Mouse (Mus musculus) ES-Bruce4 (cell line): Measurements from ENCODE around the gene Grin3b. TPM values are rescaled to one million over a fixed set of nuclear protein-coding genes. Genes with fewer than 3 reads are reported as not detected.

Experiments used
- H3K27ac ChIP-seq: 2 replicates; pipeline ENCODE4 v1.5.1; 2012; ENCODE audit warnings: low read length, inconsistent platforms; ENCODE audit not compliant: insufficient read depth
- H3K27me3 ChIP-seq: 2 replicates; pipeline ENCODE4 v1.6.1; 2012; ENCODE audit warnings: mild to moderate bottlenecking, low read length, inconsistent platforms; ENCODE audit not compliant: control insufficient read depth, poor library complexity, insufficient read depth, severe bottlenecking
- H3K36me3 ChIP-seq: 2 replicates; pipeline ENCODE4 v1.6.1; 2012; ENCODE audit warnings: inconsistent platforms, mild to moderate bottlenecking, low read length, moderate library complexity; ENCODE audit not compliant: control insufficient read depth, poor library complexity, insufficient read depth, severe bottlenecking
- H3K4me1 ChIP-seq: one replicate; pipeline ENCODE4 v1.8.1; 2011; ENCODE audit warnings: low read length; ENCODE audit not compliant: control insufficient read depth, insufficient read depth
- H3K4me3 ChIP-seq: 2 replicates; pipeline ENCODE4 v1.5.1; 2011; ENCODE audit warnings: low read depth, mild to moderate bottlenecking, low read length
- H3K9ac ChIP-seq: 2 replicates; pipeline ENCODE4 v1.6.1; 2012; ENCODE audit warnings: low read depth, mild to moderate bottlenecking, inconsistent platforms; ENCODE audit not compliant: poor library complexity, severe bottlenecking
- H3K9me3 ChIP-seq: replicated peaks from 2 replicates; pipeline ENCODE4 v1.6.1; 2012; ENCODE audit warnings: mild to moderate bottlenecking, low read length, inconsistent platforms; ENCODE audit not compliant: control insufficient read depth, poor library complexity, insufficient read depth, severe bottlenecking
- CTCF ChIP-seq: IDR thresholded peaks from one replicate; pipeline ENCODE4 v1.8.1; 2011; ENCODE audit warnings: low read depth, low read length
- EP300 ChIP-seq: IDR thresholded peaks from 2 replicates; pipeline ENCODE4 v1.6.1; 2011; ENCODE audit warnings: low read depth, low read length; ENCODE audit not compliant: insufficient read depth
- POLR2A ChIP-seq: IDR thresholded peaks from one replicate; pipeline ENCODE4 v1.8.1; 2011; ENCODE audit warnings: low read length; ENCODE audit not compliant: insufficient read depth
- polyA plus RNA-seq: library from polyadenylated mRNA; stranded (reverse); fragments of >200 nt; gene quantifications from 2 replicates; pipeline ENCODE4 v1.2.4, GENCODE M21; 2011; ENCODE audit warnings: low read depth; ENCODE audit not compliant: missing spikeins, insufficient read depth, insufficient read length

Gene Grin3b
- polyA plus RNA-seq, 1 experiment: not detected

GRCm38 (mm10) chr10:79997819-79998218 is 27.3 kb downstream of the Grin3b start:
- Histone ChIP-seq H3K4me3 (peak overlapping the region; percentile 96), H3K9ac (no peak overlapping the region; the same call in 1 of the 2 replicates), H3K9me3 (no peaks in the 10 kb centered on the region), H3K27ac (no peak overlapping the region), H3K4me1 (no peaks in the 10 kb centered on the region), H3K27me3 (no peaks in the 10 kb centered on the region), H3K36me3 (no peaks in the 10 kb centered on the region)
- TF ChIP-seq CTCF: no peak
- TF ChIP-seq POLR2A: no peak
- TF ChIP-seq EP300: no peak

GRCm38 (mm10) chr10:80001945-80002344 is 31.4 kb downstream of the Grin3b start:
- Histone ChIP-seq H3K27ac (no peak overlapping the region), H3K9ac (no peak overlapping the region), H3K4me1 (peaks cover 16% of the 10 kb centered on the region), H3K9me3 (no peaks in the 10 kb centered on the region), H3K36me3 (no peaks in the 10 kb centered on the region), H3K4me3 (no peak overlapping the region), H3K27me3 (no peaks in the 10 kb centered on the region)
- TF ChIP-seq EP300 (no peak), CTCF (no peak), POLR2A (no peak)

GRCm38 (mm10) chr10:80002829-80003228 is 32.3 kb downstream of the Grin3b start:
- TF ChIP-seq EP300: no peak
- TF ChIP-seq CTCF: no peak
- TF ChIP-seq POLR2A: no peak
- H3K4me3 ChIP-seq: 0 out of 2 replicates have a peak overlapping the region, but pooled peaks have one; percentile 4
- no peaks in the 10 kb centered on the region for H3K27me3 ChIP-seq
- H3K27ac ChIP-seq: no peak overlapping the region
- peaks cover 16% of the 10 kb centered on the region for H3K4me1 ChIP-seq
- no peaks in the 10 kb centered on the region for H3K9me3 ChIP-seq
- H3K36me3 ChIP-seq: no peaks in the 10 kb centered on the region
- peak overlapping the region; percentile 24 for H3K9ac ChIP-seq

GRCm38 (mm10) chr10:80003374-80004232 is 33.1 kb downstream of the Grin3b start:
- no peaks in the 10 kb centered on the region for H3K9me3 ChIP-seq
- H3K36me3 ChIP-seq: no peaks in the 10 kb centered on the region
- H3K4me3 ChIP-seq: 0 out of 2 replicates have a peak overlapping the region, but pooled peaks have one; percentile 4
- H3K27ac ChIP-seq: no peak overlapping the region
- no peaks in the 10 kb centered on the region for H3K27me3 ChIP-seq
- H3K4me1 ChIP-seq: peaks cover 16% of the 10 kb centered on the region
- no peak overlapping the region for H3K9ac ChIP-seq
- TF ChIP-seq EP300: peak; percentile 41; the same call in 1 of the 2 replicates
- no peak for TF ChIP-seq CTCF

- Histone ChIP-seq H3K36me3 (no peaks in the 10 kb centered on the region), H3K27me3 (no peaks in the 10 kb centered on the region), H3K4me1 (peaks cover 16% of the 10 kb centered on the region), H3K9me3 (no peaks in the 10 kb centered on the region), H3K27ac (no peak overlapping the region), H3K4me3 (no peak overlapping the region), H3K9ac (no peak overlapping the region)
- TF ChIP-seq POLR2A (no peak), EP300 (no peak), CTCF (no peak)
Measured at GRCm38 (mm10) chr10:80004233-80004705, 33.8 kb downstream of the Grin3b start.

GRCm38 (mm10) chr10:80011740-80012139 is 41.2 kb downstream of the Grin3b start:
- peaks cover 4% of the 10 kb centered on the region for H3K4me1 ChIP-seq
- TF ChIP-seq POLR2A (no peak), CTCF (no peak)
- H3K36me3 ChIP-seq: no peaks in the 10 kb centered on the region
- H3K9me3 ChIP-seq: no peaks in the 10 kb centered on the region; the same call in 1 of the 2 replicates
- H3K4me3 ChIP-seq: no peak overlapping the region
- H3K27me3 ChIP-seq: no peaks in the 10 kb centered on the region
- H3K27ac ChIP-seq: no peak overlapping the region
- H3K9ac ChIP-seq: no peak overlapping the region
